Mouse (Mus musculus): ENCODE data around the gene Ergic2. TPM values are rescaled to one million over a fixed set of nuclear protein-coding genes. Genes with fewer than 3 reads are reported as not detected.

The Ergic2 gene
- total and polyA plus RNA-seq, 3 experiments, result 89.0 to 227 (median 91.5) TPM

DNA sequence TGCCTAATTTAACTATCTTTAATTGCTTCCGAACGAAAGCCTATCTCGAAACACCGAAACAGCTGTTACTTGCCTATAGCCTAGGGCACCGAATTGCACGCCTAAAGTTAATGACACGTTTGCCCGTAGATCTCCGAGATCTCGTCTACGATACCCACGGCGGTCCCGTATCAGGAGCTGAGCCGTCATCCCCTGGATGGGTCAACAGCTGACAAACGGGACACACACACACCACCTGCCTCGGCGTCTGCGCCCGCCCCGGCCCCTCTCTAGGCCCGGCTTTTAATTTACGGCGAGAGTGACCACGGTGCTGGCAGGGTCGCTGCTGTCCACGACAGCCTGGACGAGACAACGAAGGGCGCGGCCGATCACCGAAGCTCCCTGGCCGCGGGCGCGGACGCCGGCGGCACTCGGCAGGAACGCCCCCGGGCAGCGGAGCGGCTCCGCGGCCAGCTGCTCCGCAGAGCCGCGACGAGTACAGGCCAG, 740 bp downstream of the Ergic2 start:
- dilution Hi-C loops (cut with MboI; ENCODE audit: extremely low pct_ligation_motif_present, extremely low pct_unique_long_range_greater_than_20kb, low sequenced_read_pairs) (no loop called here), in situ Hi-C loops (cut with MboI; ENCODE audit: low pct_ligation_motif_present, low pct_unique_long_range_greater_than_20kb, low sequenced_read_pairs) (loop anchor here (10.0 kb wide), 1 partner anchor 703 kb away; no protein-coding TSS in a partner anchor)
- 0 out of 2 replicates have a peak, but pooled peaks have one; percentile 32 for TF ChIP-seq CHD1 (IDR thresholded peaks at IDR 0.05; ENCODE audit: low read depth, low read length)
- no peak for TF ChIP-seq HCFC1 (IDR thresholded peaks at IDR 0.05; ENCODE audit: low read depth, low read length)
- TF ChIP-seq CTCF (conservative IDR thresholded peaks at IDR 0.05 in 1 of 2, IDR thresholded peaks at IDR 0.05 in 1 of 2; ENCODE audit: low read depth in 2 of 2, low read length in 2 of 2), result no peak
- TF ChIP-seq SIN3A (IDR thresholded peaks at IDR 0.05; ENCODE audit: low read length), result peak; percentile 70; the same call in 1 of the 2 replicates
- Histone ChIP-seq H3K9me3 (replicated peaks; ENCODE audit: low read length) (no peaks in the 10 kb centered on the region), H3K4me3 (replicated peaks in 1 of 3; ENCODE audit: low read depth in 2 of 3, low read length in 2 of 3, poor library complexity in 1 of 3) (peak overlapping the region; percentile 89 to 95 (median 92)), H3K9ac (ENCODE audit: insufficient read depth, low read depth) (peak overlapping the region; percentile 89), H3K4me1 (ENCODE audit: control insufficient read depth in 1 of 2, insufficient read depth in 2 of 2) (peaks cover 11 to 58% of the 10 kb centered on the region in 2 experiments), H3K4me2 (ENCODE audit: insufficient read depth, low read depth, poor library complexity, severe bottlenecking) (peak overlapping the region; percentile 71), H3K79me2 (replicated peaks; ENCODE audit: control insufficient read depth, extremely low read depth, insufficient read depth, poor library complexity, severe bottlenecking) (peaks cover 64% of the 10 kb centered on the region), H3K27ac (ENCODE audit: insufficient read depth, low read depth) (peak overlapping the region; percentile 51), H3K36me3 (replicated peaks in 1 of 2; ENCODE audit: control insufficient read depth in 1 of 2, insufficient read depth in 1 of 2, low read length in 1 of 2) (peaks cover 0 to 25% of the 10 kb centered on the region in 2 experiments), H3K27me3 (replicated peaks) (no peaks in the 10 kb centered on the region)
- DNase-seq (ENCODE audit: extremely low read depth), result no peak

GRCm38 (mm10) chr6:148207522-148207921, 4.7 kb downstream of the Ergic2 start:
- in situ Hi-C loops (cut with MboI; ENCODE audit: low pct_ligation_motif_present, low pct_unique_long_range_greater_than_20kb, low sequenced_read_pairs) (no loop called here), dilution Hi-C loops (cut with MboI; ENCODE audit: extremely low pct_ligation_motif_present, extremely low pct_unique_long_range_greater_than_20kb, low sequenced_read_pairs) (no loop called here)
- Histone ChIP-seq H3K79me2 (replicated peaks; ENCODE audit: control insufficient read depth, extremely low read depth, insufficient read depth, poor library complexity, severe bottlenecking) (peaks cover 58% of the 10 kb centered on the region), H3K27me3 (replicated peaks) (no peaks in the 10 kb centered on the region), H3K27ac (ENCODE audit: insufficient read depth, low read depth) (no peak overlapping the region), H3K36me3 (replicated peaks in 1 of 2; ENCODE audit: control insufficient read depth in 1 of 2, insufficient read depth in 1 of 2, low read length in 1 of 2) (peaks cover 13 to 54% of the 10 kb centered on the region in 2 experiments), H3K4me2 (ENCODE audit: insufficient read depth, low read depth, poor library complexity, severe bottlenecking) (no peak overlapping the region), H3K9me3 (replicated peaks; ENCODE audit: low read length) (no peaks in the 10 kb centered on the region), H3K4me1 (ENCODE audit: control insufficient read depth in 1 of 2, insufficient read depth in 2 of 2) (peaks cover 0 to 33% of the 10 kb centered on the region in 2 experiments; a peak in 1 of 4 replicates), H3K9ac (ENCODE audit: insufficient read depth, low read depth) (no peak overlapping the region), H3K4me3 (replicated peaks in 1 of 3; ENCODE audit: low read depth in 2 of 3, low read length in 2 of 3, poor library complexity in 1 of 3) (no peak overlapping the region)
- no peak for DNase-seq (ENCODE audit: extremely low read depth)
- TF ChIP-seq ZNF384 (IDR thresholded peaks at IDR 0.05; ENCODE audit: low read depth, low read length) (no peak), MEF2A (IDR thresholded peaks at IDR 0.05; ENCODE audit: borderline replicate concordance, low read depth, low read length) (no peak), EP300 (IDR thresholded peaks at IDR 0.05; ENCODE audit: low read length) (no peak), IRF4 (IDR thresholded peaks at IDR 0.05; ENCODE audit: low read depth, low read length) (no peak), CHD1 (IDR thresholded peaks at IDR 0.05; ENCODE audit: low read depth, low read length) (no peak), TBP (conservative IDR thresholded peaks at IDR 0.05; ENCODE audit: low read depth, low read length) (no peak), MXI1 (IDR thresholded peaks at IDR 0.05; ENCODE audit: low read depth, low read length) (no peak), RCOR1 (conservative IDR thresholded peaks at IDR 0.05; ENCODE audit: low read depth, low read length) (no peak), MAX (IDR thresholded peaks at IDR 0.05; ENCODE audit: low read length) (no peak), BHLHE40 (IDR thresholded peaks at IDR 0.05; ENCODE audit: low read depth, low read length) (no peak), JUND (conservative IDR thresholded peaks at IDR 0.05; ENCODE audit: low read depth, low read length) (no peak), SIN3A (IDR thresholded peaks at IDR 0.05; ENCODE audit: low read length) (no peak), RAD21 (IDR thresholded peaks at IDR 0.05; ENCODE audit: low read depth, low read length) (no peak)
